Mouse (Mus musculus) spleen, adult 2 months (tissue): ENCODE data around the gene Fastkd2. TPM values are rescaled to one million over a fixed set of nuclear protein-coding genes. Genes with fewer than 3 reads are reported as not detected.

ENCODE experiments used
- DNase-seq, 2 experiments: peaks; one replicate each; pipeline versions ENCODE4 v3.0.0 to v3.0.0-alpha.2; 2012 to 2021; ENCODE audit warnings: low spot score in 2 of 2, low read depth in 1 of 2
- H3K27ac ChIP-seq: fragments of 200-500 bp; 2 replicates; pipeline ENCODE4 v1.5.1; 2012; ENCODE audit warnings: low read length, inconsistent platforms; ENCODE audit not compliant: insufficient read depth
- H3K27me3 ChIP-seq: fragments of 200-500 bp; 2 replicates; pipeline ENCODE4 v1.6.1; 2012; ENCODE audit warnings: mild to moderate bottlenecking, moderate library complexity, low read length, inconsistent platforms; ENCODE audit not compliant: control insufficient read depth, insufficient read depth
- H3K36me3 ChIP-seq: fragments of 200-500 bp; 2 replicates; pipeline ENCODE4 v1.6.1; 2012; ENCODE audit warnings: mild to moderate bottlenecking, low read length, inconsistent platforms; ENCODE audit not compliant: control insufficient read depth, insufficient read depth
- H3K4me1 ChIP-seq: fragments of 200-500 bp; 2 replicates; pipeline ENCODE4 v1.6.1; 2011; ENCODE audit warnings: inconsistent platforms; ENCODE audit not compliant: control insufficient read depth, insufficient read depth, insufficient read length
- H3K4me3 ChIP-seq: fragments of 200-500 bp; 2 replicates; pipeline ENCODE4 v1.5.1; 2011; ENCODE audit warnings: mild to moderate bottlenecking, inconsistent platforms; ENCODE audit not compliant: insufficient read depth, insufficient read length; ENCODE audit errors: extremely low read depth
- CTCF ChIP-seq: fragments of 200-500 bp; IDR thresholded peaks from 2 replicates; pipeline ENCODE4 v1.5.1; 2011; ENCODE audit warnings: mild to moderate bottlenecking, inconsistent platforms; ENCODE audit not compliant: insufficient read depth, insufficient read length, insufficient replicate concordance; ENCODE audit errors: extremely low read depth
- POLR2A ChIP-seq: fragments of 200-500 bp; IDR thresholded peaks from 2 replicates; pipeline ENCODE4 v1.6.1; 2011; ENCODE audit warnings: low read depth, low read length, inconsistent platforms
- WGBS: fragments of 180-500 bp; shearing (Covaris S2); methylation state at CpG from one replicate; pipeline ENCODE4 v1.1.7; 2018; 5-methylcytosine and 5-hydroxymethylcytosine counted together
- polyA plus RNA-seq: library from polyadenylated mRNA; depleted of rRNA; stranded (reverse); fragments of >200 nt; gene quantifications from 2 replicates; pipeline ENCODE4 v1.2.3, GENCODE M21; 2012

The Fastkd2 gene
- polyA plus RNA-seq, 1 experiment: 1.9 TPM

- H3K36me3 ChIP-seq: peaks cover 11% of the 10 kb centered on the region
- 60% methylated on average over 2 of the region's 2 CpGs for WGBS
- no peaks in the 10 kb centered on the region for H3K27me3 ChIP-seq
- no peak for TF ChIP-seq POLR2A
- no peak for TF ChIP-seq CTCF
- no peak overlapping the region for H3K27ac ChIP-seq
- H3K4me1 ChIP-seq: no peaks in the 10 kb centered on the region
- no peak overlapping the region for H3K4me3 ChIP-seq
- DNase-seq: no peak
Observed at GRCm38 (mm10) chr1:63756005-63756404, 25.6 kb downstream of the Fastkd2 start.

- TF ChIP-seq CTCF: no peak
- no peak for TF ChIP-seq POLR2A
- Histone ChIP-seq H3K4me3 (no peak overlapping the region), H3K27me3 (no peaks in the 10 kb centered on the region), H3K4me1 (no peaks in the 10 kb centered on the region), H3K36me3 (no peaks in the 10 kb centered on the region), H3K27ac (no peak overlapping the region)
- no peak for DNase-seq
- WGBS: 4% methylated on average over 3 of the region's 3 CpGs
Observed at GRCm38 (mm10) chr1:63763212-63763694, 32.8 kb downstream of the Fastkd2 start.

GRCm38 (mm10) chr1:63763881-63764386 lies 33.5 kb downstream of the Fastkd2 start:
- no peak overlapping the region for H3K4me3 ChIP-seq
- no peaks in the 10 kb centered on the region for H3K36me3 ChIP-seq
- TF ChIP-seq POLR2A: no peak
- no peak for TF ChIP-seq CTCF
- H3K27me3 ChIP-seq: no peaks in the 10 kb centered on the region
- no peak overlapping the region for H3K27ac ChIP-seq
- no peak for DNase-seq
- WGBS: 60% methylated on average over 7 of the region's 7 CpGs
- H3K4me1 ChIP-seq: no peaks in the 10 kb centered on the region

GRCm38 (mm10) chr1:63764395-63764794 lies 34.0 kb downstream of the Fastkd2 start:
- Histone ChIP-seq H3K4me1 (no peaks in the 10 kb centered on the region), H3K27me3 (no peaks in the 10 kb centered on the region), H3K4me3 (no peak overlapping the region), H3K36me3 (no peaks in the 10 kb centered on the region), H3K27ac (no peak overlapping the region)
- 93% methylated on average over 7 of the region's 7 CpGs for WGBS
- TF ChIP-seq CTCF (no peak), POLR2A (no peak)
- DNase-seq: no peak

GRCm38 (mm10) chr1:63768112-63768511 lies 37.7 kb downstream of the Fastkd2 start:
- Histone ChIP-seq H3K27me3 (no peaks in the 10 kb centered on the region), H3K4me1 (no peaks in the 10 kb centered on the region), H3K27ac (no peak overlapping the region), H3K36me3 (no peaks in the 10 kb centered on the region), H3K4me3 (no peak overlapping the region)
- no peak for DNase-seq
- WGBS: 82% methylated on average over 8 of the region's 8 CpGs
- TF ChIP-seq CTCF (no peak), POLR2A (no peak)

- Histone ChIP-seq H3K27ac (no peak within 1 kb of the TSS), H3K36me3 (no peaks in the 10 kb centered on the region), H3K4me1 (no peaks in the 10 kb centered on the region), H3K4me3 (no peak within 1 kb of the TSS), H3K27me3 (no peaks in the 10 kb centered on the region)
- no peak for TF ChIP-seq CTCF
- no peak for TF ChIP-seq POLR2A
- no peak for DNase-seq
- WGBS: 88% methylated on average over 5 of the region's 5 CpGs
Observed at GRCm38 (mm10) chr1:63769167-63769566, 38.8 kb downstream of the Fastkd2 start, which contains the start of gene 4933402D24Rik. 4933402D24Rik (minus strand) TSS chr1:63769267.

GRCm38 (mm10) chr1:63770309-63770708 lies 39.9 kb downstream of the Fastkd2 start:
- no peak overlapping the region for H3K4me3 ChIP-seq
- H3K27me3 ChIP-seq: no peaks in the 10 kb centered on the region
- H3K36me3 ChIP-seq: no peaks in the 10 kb centered on the region
- H3K4me1 ChIP-seq: no peaks in the 10 kb centered on the region
- DNase-seq: no peak
- TF ChIP-seq POLR2A (no peak), CTCF (no peak)
- no peak overlapping the region for H3K27ac ChIP-seq
- 92% methylated on average over 7 of the region's 7 CpGs for WGBS
